Mouse (Mus musculus): Measurements from ENCODE around the gene Tmc5. TPM values are rescaled to one million over a fixed set of nuclear protein-coding genes. Genes with fewer than 3 reads are reported as not detected.

Gene Tmc5
- total RNA-seq, 1 experiment from 2014 or later = 0.41 TPM

GRCm38 (mm10) chr7:118610721-118611120 lies 13.6 kb downstream of the Tmc5 start:
- no peak for DNase-seq

- no peak for DNase-seq
Observed at GRCm38 (mm10) chr7:118611185-118611749, 14.2 kb downstream of the Tmc5 start.

- no peak for DNase-seq
Observed at GRCm38 (mm10) chr7:118611933-118612332, 14.8 kb downstream of the Tmc5 start.

GRCm38 (mm10) chr7:118614076-118614475 lies 17.0 kb downstream of the Tmc5 start:
- DNase-seq = no peak

- DNase-seq = no peak
Observed at GRCm38 (mm10) chr7:118618104-118618503, 21.0 kb downstream of the Tmc5 start.

- DNase-seq = no peak
Observed at GRCm38 (mm10) chr7:118620243-118620906, 23.3 kb downstream of the Tmc5 start.

GRCm38 (mm10) chr7:118621094-118621493 lies 24.0 kb downstream of the Tmc5 start:
- no peak for DNase-seq

- DNase-seq = no peak
Observed at GRCm38 (mm10) chr7:118627550-118628298, 30.6 kb downstream of the Tmc5 start.

GRCm38 (mm10) chr7:118633094-118633493 lies 36.0 kb downstream of the Tmc5 start:
- no peak for DNase-seq

GRCm38 (mm10) chr7:118633951-118634350 lies 36.9 kb downstream of the Tmc5 start:
- DNase-seq = no peak

- DNase-seq = no peak
Observed at GRCm38 (mm10) chr7:118637466-118637865, 40.4 kb downstream of the Tmc5 start.

- DNase-seq = no peak
Observed at GRCm38 (mm10) chr7:118646237-118646636, 49.1 kb downstream of the Tmc5 start.

GRCm38 (mm10) chr7:118649328-118649727 lies 52.2 kb downstream of the Tmc5 start:
- DNase-seq = no peak

GRCm38 (mm10) chr7:118650119-118650518 lies 53.0 kb downstream of the Tmc5 start:
- no peak for DNase-seq

GRCm38 (mm10) chr7:118650891-118651290 lies 53.8 kb downstream of the Tmc5 start:
- DNase-seq = no peak

- DNase-seq = no peak
Observed at GRCm38 (mm10) chr7:118652572-118653295, 55.6 kb downstream of the Tmc5 start.

- no peak for DNase-seq
Observed at GRCm38 (mm10) chr7:118656730-118657129, 59.6 kb downstream of the Tmc5 start.

GRCm38 (mm10) chr7:118667773-118668172 lies 70.7 kb downstream of the Tmc5 start:
- DNase-seq = no peak

GRCm38 (mm10) chr7:118670142-118670541 lies 73.0 kb downstream of the Tmc5 start:
- DNase-seq = no peak

- no peak for DNase-seq
Observed at GRCm38 (mm10) chr7:118676826-118677225, 79.7 kb downstream of the Tmc5 start.

- DNase-seq = peak; percentile 86
Observed at GRCm38 (mm10) chr7:118688199-118688598, 91.1 kb downstream of the Tmc5 start.

GRCm38 (mm10) chr7:118689088-118689487 lies 92.0 kb downstream of the Tmc5 start:
- DNase-seq = no peak

- DNase-seq = no peak
Observed at GRCm38 (mm10) chr7:118691287-118691686, 94.2 kb downstream of the Tmc5 start.

Measured in adrenal gland, postnatal 14 days (tissue).